Comparison of ENCODE assay signal across 8 mouse cellular contexts in the genomic region with DNA sequence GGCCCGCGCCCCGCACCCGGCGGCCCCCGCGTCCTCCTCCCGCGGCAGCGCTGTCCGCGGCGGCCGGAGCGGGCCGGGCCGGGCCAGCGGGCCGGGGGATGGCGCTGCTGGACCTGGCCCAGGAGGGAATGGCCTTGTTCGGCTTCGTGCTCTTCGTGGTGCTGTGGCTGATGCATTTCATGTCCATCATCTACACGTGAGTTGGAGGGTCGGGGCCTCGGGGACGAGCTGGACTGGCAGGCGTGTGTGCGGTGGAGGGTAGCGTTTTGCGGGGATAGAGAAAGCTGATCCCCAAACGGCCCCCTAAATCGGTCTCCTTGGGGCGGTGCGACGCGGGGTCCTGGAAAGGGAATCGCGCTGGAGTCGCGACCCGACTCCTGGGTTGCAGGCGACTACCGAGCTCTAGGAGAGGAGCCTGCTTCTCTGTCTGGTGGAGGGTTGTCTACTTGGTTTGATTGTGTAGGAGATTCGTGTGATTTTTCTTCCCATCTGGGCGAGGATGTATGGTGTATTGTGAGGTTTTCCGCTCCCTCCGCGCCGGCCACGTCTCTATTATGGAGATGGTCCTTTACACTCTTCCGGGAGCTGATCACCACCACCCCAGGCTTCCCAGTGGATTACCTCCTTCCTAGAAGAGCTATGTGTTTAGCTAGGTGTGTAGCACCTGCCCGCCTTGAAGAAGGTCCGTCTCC. TPM values are rescaled to one million over a fixed set of nuclear protein-coding genes. Genes with fewer than 3 reads are reported as not detected.
DNase-seq lines count a peak whose midpoint lies in the region; ATAC-seq and TF ChIP-seq lines count a peak whose summit lies in the region.
"Had no signal": no experiment of that assay in that cellular context is flagged by ENCODE, and none has a peak within 500 bp of the region (broad histone marks: within the 10 kb centered on the region; RNA-seq: fewer than 3 reads in every experiment).

No protein-coding gene starts in this region.

- H3K4me2 ChIP-seq in embryonic facial prominence, embryonic 12.5 days (replicated peaks) = peak overlapping the region; percentile 84
- peak overlapping the region; percentile 71 for H3K4me2 ChIP-seq in heart, postnatal 0 days (ENCODE audit: low read depth, low read length)

- TF ChIP-seq CTCF in E14TG2a.4 (conservative IDR thresholded peaks at IDR 0.05; ENCODE audit: low read length) = no peak
- TF ChIP-seq CTCF in heart, postnatal 0 days (IDR thresholded peaks at IDR 0.05; ENCODE audit: low read depth) = no peak

- peaks cover 39% of the 10 kb centered on the region for H3K4me1 ChIP-seq in E14TG2a.4 (replicated peaks; ENCODE audit: low read depth, low read length)
- peaks cover 4% of the 10 kb centered on the region; the same call in 1 of the 2 replicates for H3K4me1 ChIP-seq in embryonic facial prominence, embryonic 12.5 days
- H3K4me1 ChIP-seq in heart, postnatal 0 days (ENCODE audit: control insufficient read depth, insufficient read depth) = no peaks in the 10 kb centered on the region

- no peaks in the 10 kb centered on the region for H3K36me3 ChIP-seq in E14TG2a.4 (ENCODE audit: insufficient read depth, low read length)
- no peaks in the 10 kb centered on the region for H3K36me3 ChIP-seq in embryonic facial prominence, embryonic 12.5 days
- no peaks in the 10 kb centered on the region for H3K36me3 ChIP-seq in heart, postnatal 0 days (replicated peaks; ENCODE audit: control insufficient read depth, insufficient read depth, low read length)

- WGBS in embryonic facial prominence, embryonic 12.5 days = under 1% methylated on average over 47 of the region's 54 CpGs
- WGBS in heart, postnatal 0 days = under 1% methylated on average over 40 of the region's 54 CpGs

- H3K4me3 ChIP-seq in E14TG2a.4 (replicated peaks; ENCODE audit: low read length) = peak overlapping the region; percentile 90
- peak overlapping the region; percentile 93 for H3K4me3 ChIP-seq in embryonic facial prominence, embryonic 12.5 days
- H3K4me3 ChIP-seq in heart, postnatal 0 days (ENCODE audit: low read depth, low read length) = peak overlapping the region; percentile 93

- H3K9me3 ChIP-seq in E14TG2a.4 (ENCODE audit: low read length) = no peaks in the 10 kb centered on the region
- H3K9me3 ChIP-seq in embryonic facial prominence, embryonic 12.5 days = no peaks in the 10 kb centered on the region
- no peaks in the 10 kb centered on the region for H3K9me3 ChIP-seq in heart, postnatal 0 days (replicated peaks; ENCODE audit: control insufficient read depth, low read length)

- peak; percentile 75 for ATAC-seq in embryonic facial prominence, embryonic 12.5 days (ENCODE audit: insufficient number of reproducible peaks, insufficient read depth, low FRiP score, low TSS enrichment)
- ATAC-seq in heart, postnatal 0 days (ENCODE audit: insufficient read depth, low read depth) = peak; percentile 61
- ATAC-seq in megakaryocyte progenitor cell, adult 5-6 weeks (replicated peaks; ENCODE audit: poor library complexity) = peak; percentile 2; the same call in 1 of the 2 replicates

- H3K27ac ChIP-seq in embryonic facial prominence, embryonic 12.5 days = peak overlapping the region; percentile 93
- H3K27ac ChIP-seq in heart, postnatal 0 days (ENCODE audit: low read depth) = peak overlapping the region; percentile 94

- TF ChIP-seq EP300 in heart, postnatal 0 days (IDR thresholded peaks at IDR 0.05; ENCODE audit: low read depth) = no peak

- peak overlapping the region; percentile 96 for H3K9ac ChIP-seq in embryonic facial prominence, embryonic 12.5 days
- peak overlapping the region; percentile 91 for H3K9ac ChIP-seq in heart, postnatal 0 days (replicated peaks; ENCODE audit: low read depth, low read length)

- H3K27me3 ChIP-seq in E14TG2a.4 (ENCODE audit: insufficient read depth, low read length) = 0 out of 2 replicates have a peak, but pooled peaks cover 7% of the 10 kb centered on the region
- no peaks in the 10 kb centered on the region for H3K27me3 ChIP-seq in embryonic facial prominence, embryonic 12.5 days
- no peaks in the 10 kb centered on the region for H3K27me3 ChIP-seq in heart, postnatal 0 days (ENCODE audit: control insufficient read depth, insufficient read depth, low read length)

- peak; percentile 40 to 56 for DNase-seq in B cell, adult 2 months
- no peak for DNase-seq in heart, postnatal 0 days (ENCODE audit: low spot score)
- DNase-seq in left cerebral cortex, adult 18-20 months (ENCODE audit: low spot score in 2 of 2) = peak; percentile 28 to 47
- DNase-seq in spleen, postnatal 4 days (ENCODE audit: low spot score in 2 of 2) = peak; percentile 41 to 76

RNA-seq across cellular contexts. Expression of a gene that starts 0.6 kb away (rescaled TPM):
- 13.6 and 13.9 TPM in 2 replicates for polyA plus RNA-seq in embryonic facial prominence, embryonic 12.5 days (2016; fragmentation: Nextera tagmentation; extraction: Ambion mirVana)
- total RNA-seq in heart, postnatal 0 days (2014; rRNA removed; ENCODE audit: low replicate concordance) = 19.2 and 35.3 TPM in 2 replicates
- 6.2 TPM in 2 replicates for polyA plus RNA-seq in heart, postnatal 0 days (2015; fragmentation: Nextera tagmentation; extraction: Ambion mirVana)
- total RNA-seq in left cerebral cortex, adult 18-20 months (2021) = 10 to 100 TPM; 83.6 to 86.2 TPM
- 65.5 and 90.4 TPM in 2 replicates for total RNA-seq in megakaryocyte progenitor cell, adult 5-6 weeks (2015)
- 37.4 and 62.2 TPM in 2 replicates for total RNA-seq in megakaryocyte progenitor cell, adult 5-6 weeks (2017)

RNA-seq across cellular contexts. Expression of a gene that starts 50.9 kb away (rescaled TPM):
- not detected in 2 replicates for polyA plus RNA-seq in embryonic facial prominence, embryonic 12.5 days (2016; fragmentation: Nextera tagmentation; extraction: Ambion mirVana)
- not detected in 2 replicates for total RNA-seq in heart, postnatal 0 days (2014; rRNA removed; ENCODE audit: low replicate concordance)
- polyA plus RNA-seq in heart, postnatal 0 days (2015; fragmentation: Nextera tagmentation; extraction: Ambion mirVana) = not detected in 2 replicates
- total RNA-seq in left cerebral cortex, adult 18-20 months (2021) = not detected
- total RNA-seq in megakaryocyte progenitor cell, adult 5-6 weeks (2015) = not detected in 2 replicates
- total RNA-seq in megakaryocyte progenitor cell, adult 5-6 weeks (2017) = not detected in 2 replicates
- total RNA-seq: heart, postnatal 14 days had no signal

Comparison
In these comparisons a context has a peak if more than half of its experiments do, and no peak if none do; other contexts are left out.
1. ATAC-seq: peak in every context shown above with its lines; median percentile 75 in embryonic facial prominence, embryonic 12.5 days; 61 in heart, postnatal 0 days; 2 in megakaryocyte progenitor cell, adult 5-6 weeks.